ENCODE assay signal across 8 mouse cellular contexts in genomic region chr1:155029195-155029879, GRCm38 (mm10).
DNase-seq lines count a peak whose midpoint lies in the region; ATAC-seq and TF ChIP-seq lines count a peak whose summit lies in the region.

No protein-coding gene starts in this region.

- no peaks in the 10 kb centered on the region for H3K36me3 ChIP-seq in intestine, embryonic 16.5 days (ENCODE audit: control insufficient read depth, insufficient read depth, low read length)

- WGBS in bone marrow, adult 2 months: 23% methylated on average over 17 of the region's 17 CpGs
- WGBS in intestine, embryonic 16.5 days: 70% methylated on average over 17 of the region's 17 CpGs

- H3K4me3 ChIP-seq in layer of hippocampus, adult 2 months: no peak overlapping the region
- peak overlapping the region; percentile 10 for H3K4me3 ChIP-seq in bone marrow, adult 2 months (replicated peaks; ENCODE audit: control insufficient read depth, low read depth, low read length)
- no peak overlapping the region for H3K4me3 ChIP-seq in intestine, embryonic 16.5 days (ENCODE audit: low read length)

- no peak for TF ChIP-seq POLR2A in bone marrow, adult 2 months (IDR thresholded peaks at IDR 0.05; ENCODE audit: borderline replicate concordance, control insufficient read depth, low read depth, low read length)

- no peak for TF ChIP-seq CTCF in layer of hippocampus, adult 2 months (conservative IDR thresholded peaks at IDR 0.05)
- TF ChIP-seq CTCF in bone marrow, adult 2 months (IDR thresholded peaks at IDR 0.05; ENCODE audit: control insufficient read depth, insufficient read depth, low read length): no peak

- H3K9me3 ChIP-seq in intestine, embryonic 16.5 days (ENCODE audit: control insufficient read depth, low read length): no peaks in the 10 kb centered on the region

- peak; percentile 47 to 65 for DNase-seq in layer of hippocampus, adult 2 months (ENCODE audit: low spot score in 2 of 2)
- no peak for DNase-seq in layer of hippocampus, postnatal 25 days (ENCODE audit: extremely low spot score in 1 of 2, low spot score in 1 of 2)
- no peak for DNase-seq in cerebellum, adult 11-12 months
- no peak for DNase-seq in retina, postnatal 1 day
- no peak for DNase-seq in urinary bladder, postnatal 10 days (ENCODE audit: low spot score)

- peak overlapping the region; percentile 64 for H3K27ac ChIP-seq in layer of hippocampus, adult 2 months
- H3K27ac ChIP-seq in bone marrow, adult 2 months (ENCODE audit: control insufficient read depth, insufficient read depth, low read depth, low read length, poor library complexity): no peak overlapping the region; the same call in 1 of the 2 replicates
- peak overlapping the region; percentile 76; the same call in 1 of the 2 replicates for H3K27ac ChIP-seq in intestine, embryonic 16.5 days (ENCODE audit: low read length)

- peak overlapping the region; percentile 30 for H3K4me2 ChIP-seq in intestine, embryonic 16.5 days (ENCODE audit: low read depth, low read length)

- H3K9ac ChIP-seq in intestine, embryonic 16.5 days (ENCODE audit: low read depth, low read length): peak overlapping the region; percentile 30; the same call in 1 of the 2 replicates

- ATAC-seq in intestine, embryonic 16.5 days: no peak
- peak; percentile 17 for ATAC-seq in megakaryocyte-erythroid progenitor cell, adult 5-6 weeks (replicated peaks; ENCODE audit: low FRiP score, low TSS enrichment, poor library complexity, severe bottlenecking)

- H3K4me1 ChIP-seq in bone marrow, adult 2 months (ENCODE audit: control insufficient read depth, insufficient read depth, low read length): peaks cover 3% of the 10 kb centered on the region; the same call in 1 of the 2 replicates
- H3K4me1 ChIP-seq in intestine, embryonic 16.5 days (ENCODE audit: control insufficient read depth, insufficient read depth, low read length): peaks cover 15% of the 10 kb centered on the region; the same call in 1 of the 2 replicates

- no peaks in the 10 kb centered on the region for H3K27me3 ChIP-seq in intestine, embryonic 16.5 days (replicated peaks; ENCODE audit: control insufficient read depth, insufficient read depth, low read length)

Comparison
In these comparisons a context has a peak if more than half of its experiments do, and no peak if none do; other contexts are left out.
1. DNase-seq: peak in layer of hippocampus, adult 2 months (2 of 2); none in layer of hippocampus, postnatal 25 days (0 of 2), cerebellum, adult 11-12 months (single experiment), retina, postnatal 1 day (single experiment) and urinary bladder, postnatal 10 days (single experiment).